Comparison of ENCODE assay signal across 8 mouse cellular contexts in genomic region chr14:54602613-54603012, GRCm38 (mm10). TPM values are rescaled to one million over a fixed set of nuclear protein-coding genes. Genes with fewer than 3 reads are reported as not detected.
DNase-seq lines count a peak whose midpoint lies in the region; ATAC-seq lines count a peak whose summit lies in the region.

No protein-coding gene starts in this region.

- H3K36me3 ChIP-seq in neural tube, embryonic 11.5 days (ENCODE audit: control insufficient read depth, insufficient read depth, low read length): no peaks in the 10 kb centered on the region
- H3K36me3 ChIP-seq in embryonic facial prominence, embryonic 12.5 days: peaks cover 7% of the 10 kb centered on the region; the same call in 1 of the 2 replicates
- no peaks in the 10 kb centered on the region for H3K36me3 ChIP-seq in hindbrain, embryonic 14.5 days (replicated peaks; ENCODE audit: control insufficient read depth, insufficient read depth)
- H3K36me3 ChIP-seq in midbrain, embryonic 10.5 days: peaks cover 12% of the 10 kb centered on the region

- no peaks in the 10 kb centered on the region for H3K9me3 ChIP-seq in neural tube, embryonic 11.5 days (ENCODE audit: control insufficient read depth, low read length)
- no peaks in the 10 kb centered on the region for H3K9me3 ChIP-seq in embryonic facial prominence, embryonic 12.5 days
- H3K9me3 ChIP-seq in hindbrain, embryonic 14.5 days (ENCODE audit: control insufficient read depth, low read length): no peaks in the 10 kb centered on the region
- H3K9me3 ChIP-seq in midbrain, embryonic 10.5 days (replicated peaks): no peaks in the 10 kb centered on the region

- 51% methylated on average over 4 of the region's 4 CpGs for WGBS in neural tube, embryonic 11.5 days
- WGBS in embryonic facial prominence, embryonic 12.5 days: 51% methylated on average over 4 of the region's 4 CpGs
- WGBS in hindbrain, embryonic 14.5 days: 34% methylated on average over 4 of the region's 4 CpGs
- WGBS in midbrain, embryonic 10.5 days: 49% methylated on average over 4 of the region's 4 CpGs

- peak overlapping the region; percentile 82 for H3K27ac ChIP-seq in neural tube, embryonic 11.5 days (ENCODE audit: low read depth, low read length)
- peak overlapping the region; percentile 91 for H3K27ac ChIP-seq in embryonic facial prominence, embryonic 12.5 days
- peak overlapping the region; percentile 95 for H3K27ac ChIP-seq in hindbrain, embryonic 14.5 days
- peak overlapping the region; percentile 96 for H3K27ac ChIP-seq in midbrain, embryonic 10.5 days (replicated peaks)

- H3K4me1 ChIP-seq in neural tube, embryonic 11.5 days (ENCODE audit: control insufficient read depth, insufficient read depth, low read length): peaks cover 9% of the 10 kb centered on the region
- peaks cover 10% of the 10 kb centered on the region for H3K4me1 ChIP-seq in embryonic facial prominence, embryonic 12.5 days
- peaks cover 25% of the 10 kb centered on the region for H3K4me1 ChIP-seq in hindbrain, embryonic 14.5 days (replicated peaks; ENCODE audit: control insufficient read depth, insufficient read depth, low read length)
- peaks cover 46% of the 10 kb centered on the region for H3K4me1 ChIP-seq in midbrain, embryonic 10.5 days

- H3K27me3 ChIP-seq in neural tube, embryonic 11.5 days (ENCODE audit: control insufficient read depth, insufficient read depth, low read length): no peaks in the 10 kb centered on the region
- H3K27me3 ChIP-seq in embryonic facial prominence, embryonic 12.5 days: no peaks in the 10 kb centered on the region
- no peaks in the 10 kb centered on the region for H3K27me3 ChIP-seq in hindbrain, embryonic 14.5 days (ENCODE audit: control insufficient read depth, insufficient read depth, low read length)
- no peaks in the 10 kb centered on the region for H3K27me3 ChIP-seq in midbrain, embryonic 10.5 days (ENCODE audit: low read depth, poor library complexity, severe bottlenecking)

- peak overlapping the region; percentile 90; the same call in 1 of the 2 replicates for H3K9ac ChIP-seq in neural tube, embryonic 11.5 days (ENCODE audit: low read length)
- H3K9ac ChIP-seq in embryonic facial prominence, embryonic 12.5 days: peak overlapping the region; percentile 70
- peak overlapping the region; percentile 78 for H3K9ac ChIP-seq in hindbrain, embryonic 14.5 days

- peak overlapping the region; percentile 62; the same call in 1 of the 2 replicates for H3K4me3 ChIP-seq in neural tube, embryonic 11.5 days (ENCODE audit: low read depth, low read length)
- peak overlapping the region; percentile 62 for H3K4me3 ChIP-seq in embryonic facial prominence, embryonic 12.5 days
- H3K4me3 ChIP-seq in hindbrain, embryonic 14.5 days (replicated peaks; ENCODE audit: low read length): peak overlapping the region; percentile 52
- peak overlapping the region; percentile 67 for H3K4me3 ChIP-seq in midbrain, embryonic 10.5 days

- no peak for ATAC-seq in neural tube, embryonic 11.5 days (ENCODE audit: insufficient read depth, low FRiP score, low TSS enrichment)
- ATAC-seq in embryonic facial prominence, embryonic 12.5 days (ENCODE audit: insufficient number of reproducible peaks, insufficient read depth, low FRiP score, low TSS enrichment): no peak
- no peak; the same call in 1 of the 2 replicates for ATAC-seq in hindbrain, embryonic 14.5 days (ENCODE audit: low FRiP score)
- ATAC-seq in activated CD4-positive, CD25-positive, alpha-beta regulatory T cell, adult 4 months: no peak

- H3K4me2 ChIP-seq in neural tube, embryonic 11.5 days (ENCODE audit: low read depth): peak overlapping the region; percentile 50
- peak overlapping the region; percentile 47 for H3K4me2 ChIP-seq in embryonic facial prominence, embryonic 12.5 days (replicated peaks)
- H3K4me2 ChIP-seq in hindbrain, embryonic 14.5 days (replicated peaks): peak overlapping the region; percentile 59

- DNase-seq in neural tube, embryonic 11.5 days (ENCODE audit: low spot score): no peak
- DNase-seq in neural tube, embryonic 10.5 days (ENCODE audit: extremely low spot score, low spot score): no peak
- DNase-seq in hindbrain, embryonic 14.5 days (ENCODE audit: low spot score): no peak
- no peak for DNase-seq in midbrain, embryonic 10.5 days (ENCODE audit: low spot score)
- DNase-seq in yolk sac, embryonic 10.5 days (ENCODE audit: low spot score): no peak
- no peak for DNase-seq in frontal cortex, postnatal 25 days (ENCODE audit: low spot score in 2 of 2)

RNA-seq across cellular contexts. Expression of gene 4931414P19Rik, which starts 3.2 kb away (rescaled TPM):
- polyA plus RNA-seq in neural tube, embryonic 11.5 days (2014; fragmentation: Nextera tagmentation; extraction: Ambion mirVana): 8.1 and 8.9 TPM in 2 replicates
- polyA plus RNA-seq in embryonic facial prominence, embryonic 12.5 days (2016; fragmentation: Nextera tagmentation; extraction: Ambion mirVana): 9.0 and 10.1 TPM in 2 replicates
- polyA plus RNA-seq in hindbrain, embryonic 14.5 days (2014; fragmentation: Nextera tagmentation; extraction: Ambion mirVana): 3.1 and 3.7 TPM in 2 replicates
- polyA plus RNA-seq in midbrain, embryonic 10.5 days (2016; fragmentation: Nextera tagmentation; extraction: Ambion mirVana): 10.7 and 11.0 TPM in 2 replicates
- polyA plus RNA-seq in activated CD4-positive, CD25-positive, alpha-beta regulatory T cell, adult 4 months (2017; shearing (Covaris generic)): 1 to 10 TPM; 2.3 TPM

RNA-seq across cellular contexts. Expression of gene Psmb5, which starts 15.2 kb away (rescaled TPM):
- 444 and 470 TPM in 2 replicates for polyA plus RNA-seq in neural tube, embryonic 11.5 days (2014; fragmentation: Nextera tagmentation; extraction: Ambion mirVana)
- polyA plus RNA-seq in embryonic facial prominence, embryonic 12.5 days (2016; fragmentation: Nextera tagmentation; extraction: Ambion mirVana): 381 and 403 TPM in 2 replicates
- 422 and 425 TPM in 2 replicates for polyA plus RNA-seq in hindbrain, embryonic 14.5 days (2014; fragmentation: Nextera tagmentation; extraction: Ambion mirVana)
- polyA plus RNA-seq in midbrain, embryonic 10.5 days (2016; fragmentation: Nextera tagmentation; extraction: Ambion mirVana): 470 and 478 TPM in 2 replicates
- 100 to 1,000 TPM; 178 to 210 TPM for polyA plus RNA-seq in activated CD4-positive, CD25-positive, alpha-beta regulatory T cell, adult 4 months (2017; shearing (Covaris generic))

RNA-seq across cellular contexts. Expression of gene Psmb11, which starts 18.6 kb away (rescaled TPM):
- 0.08 TPM in 1 of 2 replicates, not detected in the other for polyA plus RNA-seq in neural tube, embryonic 11.5 days (2014; fragmentation: Nextera tagmentation; extraction: Ambion mirVana)
- polyA plus RNA-seq in embryonic facial prominence, embryonic 12.5 days (2016; fragmentation: Nextera tagmentation; extraction: Ambion mirVana): 0.05 and 0.10 TPM in 2 replicates
- 0.16 TPM in 1 of 2 replicates, not detected in the other for polyA plus RNA-seq in hindbrain, embryonic 14.5 days (2014; fragmentation: Nextera tagmentation; extraction: Ambion mirVana)
- polyA plus RNA-seq in midbrain, embryonic 10.5 days (2016; fragmentation: Nextera tagmentation; extraction: Ambion mirVana): 0.06 and 0.12 TPM in 2 replicates
- not detected for polyA plus RNA-seq in activated CD4-positive, CD25-positive, alpha-beta regulatory T cell, adult 4 months (2017; shearing (Covaris generic))

RNA-seq across cellular contexts. Expression of gene Ajuba, which starts 25.3 kb away (rescaled TPM):
- 27.9 TPM in 2 replicates for polyA plus RNA-seq in neural tube, embryonic 11.5 days (2014; fragmentation: Nextera tagmentation; extraction: Ambion mirVana)
- 67.8 and 69.0 TPM in 2 replicates for polyA plus RNA-seq in embryonic facial prominence, embryonic 12.5 days (2016; fragmentation: Nextera tagmentation; extraction: Ambion mirVana)
- polyA plus RNA-seq in hindbrain, embryonic 14.5 days (2014; fragmentation: Nextera tagmentation; extraction: Ambion mirVana): 3.2 and 5.0 TPM in 2 replicates
- 66.6 and 88.8 TPM in 2 replicates for polyA plus RNA-seq in midbrain, embryonic 10.5 days (2016; fragmentation: Nextera tagmentation; extraction: Ambion mirVana)
- under 1 TPM in 1 of 2 experiments, not detected in 1; 0.20 TPM for polyA plus RNA-seq in activated CD4-positive, CD25-positive, alpha-beta regulatory T cell, adult 4 months (2017; shearing (Covaris generic))

RNA-seq across cellular contexts. Expression of gene Gm17606, which starts 38.1 kb away (rescaled TPM):
- not detected in 2 replicates for polyA plus RNA-seq in neural tube, embryonic 11.5 days (2014; fragmentation: Nextera tagmentation; extraction: Ambion mirVana)
- 1.1 TPM in 1 of 2 replicates, not detected in the other for polyA plus RNA-seq in embryonic facial prominence, embryonic 12.5 days (2016; fragmentation: Nextera tagmentation; extraction: Ambion mirVana)
- not detected in 2 replicates for polyA plus RNA-seq in hindbrain, embryonic 14.5 days (2014; fragmentation: Nextera tagmentation; extraction: Ambion mirVana)
- polyA plus RNA-seq in midbrain, embryonic 10.5 days (2016; fragmentation: Nextera tagmentation; extraction: Ambion mirVana): not detected in 2 replicates
- polyA plus RNA-seq in activated CD4-positive, CD25-positive, alpha-beta regulatory T cell, adult 4 months (2017; shearing (Covaris generic)): not detected
